Mouse (Mus musculus) gonadal fat pad, adult 2 months (tissue): Measurements from ENCODE around the gene Gm47995. TPM values are rescaled to one million over a fixed set of nuclear protein-coding genes. Genes with fewer than 3 reads are reported as not detected.
"Not testable (repeated sequence)": the region's sequence is repeated elsewhere in the genome, so short reads cannot be mapped to it uniquely, and the experiment has no call there.

Experiments used
- DNase-seq: peaks from one replicate; pipeline ENCODE4 v3.0.0-alpha.2; 2012; ENCODE audit warnings: low read depth
- polyA plus RNA-seq: library from polyadenylated mRNA; depleted of rRNA; stranded (reverse); fragments of >200 nt; gene quantifications from 2 replicates; pipeline ENCODE4 v1.2.3, GENCODE M21; 2012; rRNA removed

Gm47995 gene
- 0.65 and 0.72 TPM in 2 replicates for polyA plus RNA-seq

DNA sequence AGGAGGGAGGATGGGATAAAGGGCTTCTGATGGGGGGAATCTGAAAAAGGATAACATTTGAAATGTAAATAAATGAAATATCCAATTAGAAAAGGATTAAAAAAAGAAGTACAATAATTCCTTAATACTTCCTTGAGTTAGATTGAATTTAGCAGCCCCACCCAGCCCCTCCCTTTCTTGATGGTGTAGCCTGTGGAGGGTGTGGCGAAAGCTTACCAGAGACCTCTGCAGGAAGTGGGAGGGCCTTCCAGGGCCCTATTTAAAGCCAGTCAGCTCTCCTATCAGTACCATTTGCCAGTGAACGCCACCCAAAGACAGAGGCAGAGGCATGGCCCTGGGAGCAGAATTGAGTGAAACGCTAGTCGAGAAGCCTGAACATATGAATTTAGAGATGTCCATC, at the start of gene Gm47995:
Gm47995 (plus strand) TSS at position 329 of the 400 bp plus-strand sequence.
- DNase-seq, result not testable (repeated sequence)

DNA sequence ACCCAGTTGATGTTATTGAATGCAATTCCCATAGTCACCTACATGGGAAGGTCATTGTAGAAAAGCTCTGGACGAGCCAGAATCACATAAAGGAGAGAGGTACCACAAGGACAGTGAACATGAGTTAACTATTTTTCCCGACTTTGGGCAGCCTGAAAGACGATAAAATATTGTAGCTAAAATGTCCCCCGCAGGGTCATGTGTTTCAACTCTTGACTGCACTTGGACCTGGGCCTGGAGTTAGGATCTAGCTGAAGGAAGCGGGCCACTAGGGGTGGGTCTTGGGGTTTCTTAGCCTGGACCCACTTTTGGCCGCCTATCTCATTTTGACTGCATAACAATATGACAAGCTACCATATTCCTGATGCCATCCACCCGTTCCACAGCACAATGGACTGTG, 48.0 kb upstream of the Gm47995 start:
- DNase-seq, result no peak

DNA sequence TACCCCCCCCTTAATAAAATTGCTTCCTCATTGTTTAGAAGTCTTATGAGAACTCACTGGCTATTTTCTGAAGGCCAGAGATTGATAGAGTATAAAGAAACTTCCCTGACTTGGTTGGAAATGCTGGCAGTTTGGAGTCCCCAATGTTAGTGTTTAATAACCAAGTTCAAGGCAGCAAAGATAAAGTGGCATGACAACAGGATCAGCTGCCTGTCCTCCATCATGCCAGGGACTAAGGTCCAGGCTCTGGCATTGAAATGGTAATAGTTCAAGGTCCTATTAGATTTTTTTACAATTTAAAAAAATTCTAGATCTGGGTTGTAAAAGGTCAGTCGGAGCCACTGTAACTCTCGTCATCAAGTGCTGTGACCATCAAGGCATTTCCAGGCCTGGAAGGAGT, 47.2 kb upstream of the Gm47995 start:
- no peak for DNase-seq

DNA sequence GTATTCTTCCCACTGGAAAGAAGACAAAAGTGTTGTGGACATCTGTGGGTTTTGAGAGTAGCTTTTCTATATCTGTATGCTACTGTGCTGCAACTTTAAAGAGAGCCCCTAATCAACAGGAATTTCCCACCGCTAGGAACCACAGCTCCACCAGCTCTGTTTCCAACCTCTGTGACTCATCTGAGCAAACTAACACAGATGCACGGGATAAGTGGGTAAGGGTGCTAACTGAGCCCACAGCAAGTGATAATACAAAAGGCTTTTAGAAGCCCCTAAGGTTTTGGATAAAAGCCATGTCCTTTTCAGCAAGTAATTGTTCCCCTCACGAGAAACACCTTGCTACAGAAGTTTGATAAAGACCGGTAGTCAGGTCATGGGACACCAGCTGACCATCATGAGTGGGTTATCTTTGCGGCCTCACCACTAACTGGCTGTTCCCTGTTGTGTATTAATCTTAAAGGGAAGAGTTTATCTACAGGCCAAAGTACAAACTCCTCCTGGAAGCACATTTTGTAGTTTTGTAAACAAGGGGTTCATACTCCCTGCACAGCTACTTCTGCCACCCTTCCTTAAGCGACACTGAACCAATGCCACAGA, 45.1 kb upstream of the Gm47995 start:
- DNase-seq, result no peak

DNA sequence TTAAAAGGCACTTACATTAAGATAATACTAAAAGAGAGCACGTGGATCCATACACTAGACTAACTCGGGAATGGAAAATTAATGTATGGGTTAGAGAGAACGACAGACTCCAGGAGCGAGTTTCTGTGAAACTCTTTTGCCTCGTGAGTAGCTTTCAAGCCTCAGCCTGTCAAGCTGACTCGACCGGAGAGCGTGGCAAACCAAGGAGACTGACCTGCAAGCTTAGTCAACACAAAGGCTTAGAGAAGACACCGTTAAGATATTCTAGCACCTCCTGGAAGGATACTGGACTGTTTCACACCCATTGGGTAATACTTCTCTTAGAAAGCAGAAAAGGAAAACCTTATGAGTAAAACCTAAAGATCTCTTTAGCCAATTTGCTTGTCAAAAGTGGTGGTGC, 44.1 kb upstream of the Gm47995 start:
- DNase-seq, result not testable (repeated sequence)

DNA sequence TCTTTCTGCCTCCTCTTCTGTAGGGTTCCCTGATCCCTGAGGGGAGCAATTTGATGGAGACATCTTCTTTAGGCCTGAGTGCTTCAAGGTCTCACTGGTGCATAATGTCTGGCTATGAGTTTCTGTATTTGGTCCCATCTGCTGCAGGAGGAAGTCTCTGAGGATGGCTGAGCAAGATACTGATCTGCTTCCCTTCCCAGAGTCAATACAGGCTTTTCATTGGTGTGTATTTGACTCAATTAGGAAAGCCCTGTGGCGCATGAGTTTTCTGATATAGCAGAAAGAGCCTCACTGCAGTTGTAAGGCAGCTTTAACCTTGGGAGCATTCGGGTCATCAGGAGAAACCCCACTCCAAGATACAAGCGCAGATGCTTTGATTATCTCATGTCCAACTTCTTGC, 42.1 kb upstream of the Gm47995 start:
- no peak for DNase-seq

DNA sequence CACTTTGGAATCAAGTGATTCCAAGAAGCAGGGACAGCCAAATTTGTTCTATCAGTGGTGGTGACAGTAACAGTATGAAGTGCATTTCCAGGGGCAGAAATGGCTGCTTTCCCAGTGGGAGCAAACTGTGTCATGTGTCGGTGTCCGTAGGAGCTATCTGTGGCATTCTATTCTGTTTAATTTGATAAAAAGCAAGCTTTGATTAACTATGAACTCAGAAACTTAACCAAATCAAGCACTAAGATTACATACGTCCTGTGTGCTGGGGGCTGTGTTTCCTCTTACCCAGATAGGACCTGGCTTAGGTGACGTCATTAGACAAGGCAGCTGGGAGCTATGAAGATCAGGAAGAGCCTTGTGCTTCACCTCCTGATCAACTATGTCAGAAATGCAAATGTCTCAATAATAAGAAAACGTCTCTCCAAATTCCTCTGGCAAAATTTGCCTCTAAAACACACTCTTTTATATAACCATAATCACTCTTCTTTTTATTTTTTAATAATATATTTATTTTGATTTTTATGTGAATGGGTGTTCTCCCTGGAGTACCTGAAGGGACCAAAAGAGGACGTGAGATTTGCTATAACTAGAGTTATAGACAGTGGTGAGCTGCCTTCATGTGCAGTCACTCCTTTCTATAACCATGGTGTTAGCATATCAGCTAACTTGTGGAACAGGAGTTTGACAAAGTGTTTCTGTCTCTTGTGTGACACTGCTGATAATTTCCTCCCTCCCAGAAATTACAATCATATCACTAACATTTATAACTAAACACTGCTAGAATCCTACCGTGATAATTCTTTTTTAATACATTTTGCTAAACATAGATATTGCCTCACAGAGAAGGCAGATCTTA, 41.2 kb upstream of the Gm47995 start:
- no peak for DNase-seq

DNA sequence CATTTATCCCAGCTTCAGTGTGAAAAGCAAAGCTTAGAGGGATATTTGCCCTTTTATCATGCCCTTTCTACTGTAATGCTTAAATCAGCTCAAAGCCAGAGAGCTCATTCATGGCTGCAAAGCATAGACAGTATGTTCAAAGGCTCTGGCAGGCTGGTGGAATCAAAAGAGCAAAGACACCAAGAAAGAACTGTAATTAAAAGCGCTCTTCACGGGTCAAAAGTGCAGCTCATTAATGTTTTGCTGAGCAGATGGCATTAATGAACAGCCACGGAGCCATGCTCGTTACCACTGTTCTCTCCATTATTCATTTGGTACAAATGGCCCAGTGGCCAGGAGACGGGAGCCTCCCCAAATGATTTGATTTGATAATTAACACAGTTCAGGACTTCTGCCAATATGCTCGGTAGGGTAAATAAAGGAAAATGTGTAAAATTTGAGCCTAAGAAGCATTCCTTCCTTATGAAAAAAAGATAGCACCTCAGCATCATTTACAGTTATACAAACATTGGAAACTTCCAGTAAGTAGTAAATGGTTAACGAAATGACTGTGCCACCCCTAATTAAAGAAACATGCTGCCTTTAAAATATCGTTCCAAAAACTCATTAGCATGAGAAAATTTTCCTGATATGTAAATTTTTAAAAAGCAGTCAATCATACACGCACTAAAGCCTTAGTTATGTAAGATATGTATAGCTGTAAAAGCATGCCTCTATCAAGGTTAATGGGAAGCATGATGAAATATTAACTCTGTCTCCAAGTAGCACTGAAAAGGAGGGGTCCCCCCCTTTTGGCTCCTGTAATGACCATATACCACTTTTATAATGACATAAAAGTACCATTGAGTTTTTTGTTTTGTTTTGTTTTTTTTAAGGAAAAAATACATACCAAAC, 40.0 kb upstream of the Gm47995 start:
- no peak for DNase-seq

DNA sequence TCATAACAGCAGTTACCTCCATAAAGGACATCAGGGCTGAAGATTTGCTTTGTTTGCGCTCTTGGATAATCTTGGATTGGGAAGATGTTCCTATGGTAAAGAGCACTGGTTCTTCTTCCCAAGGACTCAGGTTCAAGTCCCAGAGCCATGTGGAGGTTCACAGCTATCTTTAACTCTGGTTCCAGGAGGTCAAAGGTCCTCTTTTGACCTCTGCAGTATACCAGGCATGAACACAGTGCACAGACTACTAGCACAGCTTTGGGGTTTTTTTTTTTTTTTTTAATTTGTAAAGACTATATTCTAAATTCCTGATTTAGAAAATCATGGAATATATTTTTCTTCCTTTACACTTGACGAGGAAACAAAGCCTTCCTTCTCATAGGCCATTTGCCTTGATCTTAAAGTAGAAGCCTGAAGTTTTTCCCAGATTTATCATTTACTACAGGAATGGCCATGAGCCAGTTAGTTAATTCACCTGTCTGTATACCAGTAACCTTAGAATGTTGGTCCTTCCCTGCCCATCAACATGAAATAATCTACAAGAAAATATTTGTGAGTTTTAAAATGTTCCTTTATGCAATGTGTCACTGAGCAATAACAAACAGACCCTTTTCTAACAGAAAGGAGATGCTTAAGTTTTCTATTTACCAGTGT, 39.3 kb upstream of the Gm47995 start:
- no peak for DNase-seq

DNA sequence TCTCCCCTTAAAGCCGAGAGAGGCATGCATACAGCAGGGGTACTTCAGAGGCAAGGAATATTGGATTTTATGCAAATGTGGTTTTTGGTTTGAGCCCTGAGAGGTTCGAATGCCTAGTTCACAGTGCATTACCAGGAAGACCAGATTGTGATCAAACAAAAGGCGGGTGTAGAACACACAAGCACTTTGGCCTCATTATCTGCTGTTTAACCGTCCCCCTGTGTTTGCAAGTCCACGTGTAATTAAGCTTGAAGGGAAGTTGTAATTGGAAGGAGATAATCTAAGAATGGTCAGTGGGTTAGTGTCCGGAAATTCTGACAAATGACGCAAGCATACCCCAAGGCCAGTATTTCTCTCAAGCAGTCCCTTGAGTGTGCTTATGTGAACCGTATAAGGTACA, 32.2 kb upstream of the Gm47995 start:
- DNase-seq, result no peak

DNA sequence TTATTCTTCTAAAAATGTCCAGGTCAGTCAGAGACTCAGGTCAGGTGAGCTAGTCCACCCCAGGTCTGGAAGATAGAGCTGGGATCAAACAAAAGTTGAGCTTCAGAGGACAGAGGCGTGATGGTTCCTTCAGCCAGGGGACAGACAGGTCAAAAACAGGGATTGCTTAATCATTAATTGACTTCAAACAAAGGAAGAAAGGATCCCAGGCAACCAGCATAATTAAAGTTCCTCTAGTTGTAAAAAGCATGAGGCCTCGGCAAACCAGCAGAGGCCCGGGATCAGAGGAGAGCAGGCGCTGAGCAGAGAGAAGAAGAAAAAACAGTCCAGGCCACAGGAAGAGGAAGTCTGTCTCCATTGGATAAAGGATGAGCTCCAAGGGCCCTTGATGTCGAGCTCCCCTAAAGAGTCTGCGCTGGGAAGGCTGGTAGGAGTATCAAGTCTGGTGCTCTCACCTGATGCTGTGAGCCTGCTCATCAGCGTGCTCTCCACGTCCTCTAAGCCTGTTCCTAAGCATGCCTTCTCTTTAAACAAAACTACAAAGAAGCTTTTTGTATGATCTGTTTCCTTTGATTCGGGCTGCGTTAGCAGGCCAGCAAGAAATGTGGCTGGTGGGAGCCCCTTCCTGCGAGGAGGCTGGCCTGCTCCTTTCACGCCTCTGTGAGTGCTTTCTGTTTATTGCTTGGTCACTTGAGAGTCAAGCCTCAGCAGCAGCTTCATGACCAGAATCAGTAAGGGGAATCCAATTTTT, 30.8 kb upstream of the Gm47995 start:
- DNase-seq, result no peak

DNA sequence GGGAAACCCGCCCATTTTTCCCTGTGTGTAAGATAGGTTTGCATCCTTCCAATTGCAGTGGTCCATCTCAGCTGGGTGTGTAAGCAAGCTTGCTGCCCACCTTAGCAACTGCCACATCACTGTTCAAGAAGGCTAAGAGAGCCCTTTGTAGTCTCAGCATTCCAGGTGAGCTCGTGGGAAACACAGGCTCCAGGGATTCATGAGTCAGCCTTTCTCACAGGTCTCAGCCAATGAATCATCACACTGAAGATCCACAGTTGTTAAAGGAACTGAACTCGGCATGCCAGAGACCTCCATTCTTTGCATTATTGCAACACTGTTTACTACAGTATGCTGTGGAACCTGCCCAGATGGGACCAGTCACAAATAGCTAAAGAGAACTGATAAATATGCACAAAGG, 29.6 kb upstream of the Gm47995 start:
- DNase-seq, result no peak

DNA sequence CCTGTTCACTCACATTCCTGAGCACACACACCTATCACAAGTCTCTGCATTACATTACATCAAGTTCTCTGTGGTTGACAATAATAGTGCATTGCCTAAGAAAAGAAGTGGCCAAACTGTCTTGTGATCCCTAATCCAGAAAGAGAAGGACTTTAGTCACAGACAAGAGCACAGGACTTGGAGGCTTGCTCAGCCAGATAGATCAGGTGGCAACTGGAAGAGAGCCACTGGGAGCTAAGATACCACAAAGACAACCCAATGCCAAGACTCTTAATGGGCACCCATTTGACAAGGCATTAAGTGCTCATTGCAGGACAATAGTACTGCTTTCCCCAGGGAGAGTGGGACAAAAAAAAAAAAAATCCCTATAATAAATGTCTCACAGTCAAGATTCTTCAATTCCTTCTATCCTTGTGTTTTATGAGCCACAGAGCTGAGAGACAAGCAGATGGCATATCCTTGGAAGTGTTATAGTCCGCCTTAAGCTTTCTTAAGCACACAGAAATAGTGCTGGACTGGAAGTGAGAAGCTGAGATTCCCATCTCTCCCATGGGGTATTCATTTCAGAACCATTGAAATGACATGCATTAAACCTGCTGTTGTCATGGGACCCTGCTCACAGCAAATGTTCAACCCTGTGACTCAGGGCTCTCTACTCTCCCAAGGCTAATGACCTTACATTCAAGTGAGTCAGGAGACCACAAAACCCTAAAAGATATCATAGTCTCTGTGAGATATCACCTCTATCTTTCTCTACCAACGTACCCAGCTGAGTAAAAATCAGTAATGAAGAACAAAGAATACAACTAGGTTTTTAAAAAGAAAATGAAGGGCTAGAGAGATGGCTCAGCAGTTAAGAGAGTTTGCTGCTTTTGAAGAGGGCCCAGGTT, 26.4 kb upstream of the Gm47995 start:
- DNase-seq, result peak; percentile 4

DNA sequence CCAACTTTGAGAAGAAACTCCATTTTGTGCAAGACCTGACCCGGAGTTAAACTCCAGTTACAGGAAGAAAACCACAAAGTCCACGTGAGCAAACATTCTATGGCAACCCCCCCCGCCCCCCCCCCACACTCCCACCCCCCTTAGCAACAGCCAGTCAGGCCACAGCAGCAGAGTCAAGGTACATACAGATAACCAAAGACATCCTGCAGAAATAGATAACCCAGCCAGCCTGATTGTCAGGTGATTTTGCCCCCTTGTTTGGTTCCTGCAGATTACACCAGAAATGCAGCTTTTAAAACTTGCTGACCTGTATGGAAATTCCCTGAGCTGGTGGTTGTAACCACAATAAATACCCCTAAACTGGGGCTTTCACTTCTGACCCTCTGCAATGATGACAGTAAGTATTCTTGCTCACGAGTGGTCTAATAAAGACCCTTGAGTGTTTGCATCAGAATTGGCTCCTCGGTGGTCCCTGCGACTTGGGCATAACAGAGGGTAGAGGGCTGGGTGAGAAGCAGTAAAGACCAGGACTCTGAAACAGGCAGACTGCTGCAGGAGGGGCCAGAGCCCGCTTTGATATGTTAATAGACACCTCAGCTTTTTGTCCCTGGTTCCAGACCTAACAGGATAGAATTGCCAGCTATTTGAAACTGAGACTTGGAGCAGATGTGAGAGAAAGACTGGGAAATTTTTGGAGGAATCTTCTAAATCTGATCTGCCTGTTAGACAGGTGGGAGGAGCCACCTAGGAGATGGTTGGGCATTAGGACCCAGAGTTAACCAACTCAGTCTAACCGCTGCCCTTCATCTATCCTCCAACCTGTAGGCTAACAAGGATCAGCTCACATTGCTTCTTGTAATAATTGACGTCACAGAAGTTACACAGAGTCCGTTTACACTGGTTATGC, 21.0 kb upstream of the Gm47995 start:
- peak; percentile 62 for DNase-seq

DNA sequence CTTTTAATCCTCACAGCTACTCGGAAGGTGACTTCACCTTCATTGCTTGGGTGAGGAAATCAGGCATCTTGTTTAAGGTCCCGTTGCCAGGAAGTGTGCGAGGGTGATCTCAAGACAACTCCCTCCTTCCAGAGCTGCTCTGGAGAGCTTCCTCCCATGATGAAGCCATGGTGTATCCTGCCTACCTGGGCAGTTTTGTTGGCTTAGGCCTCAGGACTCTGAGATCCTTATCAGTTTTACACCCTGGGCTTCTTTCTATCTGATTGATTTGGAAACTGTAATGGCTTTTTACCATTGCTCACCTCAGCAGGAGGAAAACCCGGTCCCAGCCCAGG, 20.3 kb upstream of the Gm47995 start:
- no peak for DNase-seq

DNA sequence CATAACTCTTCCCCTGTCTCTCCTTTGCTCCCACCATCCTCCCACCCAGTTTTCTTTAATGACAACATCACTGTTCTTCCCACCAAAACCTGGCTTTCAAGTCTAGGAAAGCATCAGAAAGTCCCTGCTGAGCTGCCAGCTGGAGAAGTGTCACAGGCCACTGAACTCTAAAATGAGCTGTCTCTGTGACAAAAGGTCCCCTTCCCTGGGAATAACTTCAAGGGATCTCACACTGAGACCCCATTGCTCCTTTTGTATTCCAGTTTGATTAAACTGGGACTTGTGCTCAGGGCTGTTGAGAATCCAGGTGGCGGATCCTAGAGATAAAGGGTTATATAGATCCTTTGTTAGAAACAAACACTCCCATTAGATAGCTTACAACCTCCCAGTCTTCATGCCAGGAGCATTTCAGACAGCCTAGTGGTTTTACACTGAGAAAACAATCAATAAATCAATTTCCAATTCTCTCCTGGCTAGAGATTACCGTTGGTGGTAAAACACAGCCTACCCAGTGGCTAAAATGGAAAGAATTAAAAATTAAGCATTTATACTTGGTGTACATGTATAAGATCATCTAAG, 19.7 kb upstream of the Gm47995 start:
- no peak for DNase-seq

DNA sequence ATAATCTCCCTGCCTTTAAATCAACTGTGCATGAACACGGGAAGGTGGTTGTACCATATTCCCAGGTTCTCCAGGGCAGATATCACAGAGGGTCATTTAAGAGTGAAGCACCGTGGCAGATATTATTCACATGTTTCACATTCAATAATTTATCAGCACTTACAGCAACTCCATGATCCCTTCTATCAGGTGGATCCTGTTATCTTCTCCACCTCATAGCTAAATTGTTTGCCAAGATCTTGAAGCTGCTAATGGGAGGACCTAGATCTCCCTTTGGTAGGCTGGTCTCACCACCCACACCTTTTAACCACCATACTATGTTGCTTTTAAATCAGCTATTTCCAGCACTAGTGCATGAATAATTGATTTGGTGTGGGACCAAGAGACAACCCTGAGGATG, 18.1 kb upstream of the Gm47995 start:
- no peak for DNase-seq

DNA sequence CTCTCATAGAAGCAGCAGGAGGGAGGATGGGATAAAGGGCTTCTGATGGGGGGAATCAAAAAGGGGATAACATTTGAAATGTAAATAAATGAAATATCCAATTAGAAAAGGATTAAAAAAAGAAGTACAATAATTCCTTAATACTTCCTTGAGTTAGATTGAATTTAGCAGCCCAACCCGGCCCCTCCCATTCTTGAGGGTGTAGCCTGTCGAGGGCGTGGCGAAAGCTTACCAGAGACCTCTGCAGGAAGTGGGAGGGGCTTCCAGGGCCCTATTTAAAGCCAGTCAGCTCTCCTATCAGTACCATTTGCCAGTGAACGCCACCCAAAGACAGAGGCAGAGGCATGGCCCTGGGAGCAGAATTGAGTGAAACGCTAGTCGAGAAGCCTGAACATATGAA, 16.0 kb upstream of the Gm47995 start, which contains the start of gene Gm47985:
Gm47985 (plus strand) TSS at position 272 of the 400 bp plus-strand sequence.
- not testable (repeated sequence) for DNase-seq

DNA sequence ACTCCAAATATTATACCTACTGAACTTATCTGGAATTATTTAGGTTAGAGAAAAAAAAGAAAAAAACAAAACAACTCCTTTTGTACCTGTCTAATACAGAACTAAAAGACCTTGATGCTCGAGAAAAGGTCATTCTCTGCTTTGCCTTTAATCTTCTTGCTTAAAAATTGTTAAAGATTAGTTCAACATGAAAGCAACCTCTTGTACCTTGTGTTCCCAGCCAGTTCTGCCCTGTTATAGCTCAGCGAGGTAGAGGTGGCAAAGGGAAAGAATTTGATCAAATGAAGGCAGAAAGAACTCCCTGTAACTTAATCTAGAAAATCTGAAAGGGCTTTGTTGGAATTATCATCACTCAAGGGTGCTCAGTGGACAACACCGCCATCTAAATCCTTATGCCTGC, 12.1 kb upstream of the Gm47995 start:
- DNase-seq, result not testable (repeated sequence)
